Mouse (Mus musculus): Measurements from ENCODE around the gene Pid1.
"Not testable (repeated sequence)": the region's sequence is repeated elsewhere in the genome, so short reads cannot be mapped to it uniquely, and the experiment has no call there.

The Pid1 gene

GRCm38 (mm10) chr1:84359611-84360500 lies 4.1 kb downstream of the Pid1 start:
- no peak for DNase-seq (ENCODE audit: low spot score)

- no peak for DNase-seq (ENCODE audit: low spot score)
These were observed 6.8 kb downstream of the Pid1 start for GRCm38 (mm10) chr1:84357216-84357615.

GRCm38 (mm10) chr1:84350262-84350661 lies 13.7 kb downstream of the Pid1 start:
- no peak for DNase-seq (ENCODE audit: low spot score)

DNA sequence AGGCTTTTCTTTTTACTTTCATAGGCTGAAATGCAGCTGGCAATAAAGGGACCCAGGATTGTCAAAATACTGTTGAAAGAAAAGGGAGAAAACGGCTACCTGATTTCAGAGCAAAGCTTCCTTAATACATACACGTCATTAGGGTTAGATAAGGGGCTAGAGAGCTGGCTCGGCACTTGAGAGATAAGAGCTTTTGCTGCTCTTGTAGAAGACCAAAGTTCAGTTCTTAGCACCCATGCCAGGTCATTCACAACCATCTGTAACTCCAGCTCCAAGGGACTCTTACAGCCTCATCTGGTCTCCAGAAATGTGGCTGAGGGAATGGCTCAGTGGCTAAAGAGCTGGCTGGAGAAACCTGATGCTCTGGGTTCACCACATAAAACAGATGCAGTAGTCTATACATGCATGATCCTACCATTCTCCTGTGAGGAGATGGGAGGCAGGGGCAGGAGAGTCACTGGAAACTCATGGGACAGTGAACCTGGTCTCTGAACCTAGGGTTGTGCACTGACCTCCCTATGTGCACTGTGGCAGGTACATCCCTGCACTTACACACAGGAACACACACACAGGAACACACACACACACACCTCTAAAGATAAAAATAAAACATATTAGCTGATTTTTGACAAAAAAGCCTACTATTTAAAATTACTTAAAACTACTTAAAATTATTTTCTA lies 16.0 kb downstream of the Pid1 start:
- no peak for DNase-seq (ENCODE audit: low spot score)

DNA sequence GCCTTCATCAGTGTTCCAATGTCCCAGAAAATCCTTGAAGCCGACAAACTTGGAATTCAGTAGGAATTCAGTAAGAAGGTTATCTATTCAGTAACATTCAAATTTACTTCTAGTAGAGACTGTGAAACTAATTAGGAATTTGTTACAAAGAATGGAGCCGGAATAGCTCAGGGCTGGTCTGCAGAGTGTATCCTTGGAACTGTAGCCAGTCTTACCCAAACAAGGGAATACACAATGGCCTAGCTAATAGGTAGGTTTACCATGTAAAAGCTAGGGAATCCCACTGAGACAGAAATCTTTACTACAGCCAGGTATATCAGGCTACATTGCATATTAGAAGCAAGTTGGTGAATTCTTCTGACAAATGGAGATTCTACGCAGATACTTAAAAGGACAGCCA lies 31.2 kb downstream of the Pid1 start:
- DNase-seq (ENCODE audit: low spot score): not testable (repeated sequence)

GRCm38 (mm10) chr1:84331861-84332260 lies 32.1 kb downstream of the Pid1 start:
- DNase-seq (ENCODE audit: low spot score): not testable (repeated sequence)

DNA sequence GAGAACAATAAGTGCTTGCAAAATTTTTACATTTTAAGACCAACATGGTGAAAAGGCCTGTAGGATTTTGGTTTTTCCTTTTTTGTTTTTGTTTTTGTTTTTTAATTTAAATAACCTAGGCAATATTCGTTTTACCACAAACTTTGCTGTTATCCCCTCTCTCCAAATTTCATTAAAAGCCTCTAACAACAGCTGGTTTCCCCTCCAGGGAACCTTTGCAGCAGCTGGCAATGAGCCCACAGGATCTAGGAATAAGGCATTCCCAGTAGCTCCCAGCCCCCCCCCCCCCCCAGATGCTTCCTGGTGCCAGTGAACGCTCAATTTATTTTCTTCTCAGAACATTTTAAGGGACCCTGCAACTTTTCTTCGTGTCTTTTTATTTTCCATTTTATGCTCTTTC lies 38.7 kb downstream of the Pid1 start:
- DNase-seq (ENCODE audit: low spot score): peak; percentile 60

DNA sequence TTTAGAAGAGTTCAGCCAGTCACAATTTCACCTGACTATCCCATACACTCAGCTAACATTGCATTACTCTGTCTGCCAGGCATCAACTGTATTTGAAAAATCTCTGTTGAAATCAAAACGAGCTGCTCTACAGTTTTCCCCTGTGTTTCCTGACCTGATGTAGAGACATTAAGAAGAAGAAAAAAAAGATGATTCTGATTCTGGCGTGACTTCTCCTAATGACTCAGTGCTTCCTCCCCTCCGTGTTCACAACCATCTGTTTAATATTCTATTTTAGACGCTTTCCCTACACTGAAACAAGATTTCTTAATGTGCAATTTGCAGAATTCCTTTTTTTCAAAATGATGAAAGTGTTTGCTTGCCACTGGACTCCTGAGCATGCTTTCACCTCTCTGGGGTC lies 42.7 kb downstream of the Pid1 start:
- DNase-seq (ENCODE audit: low spot score): no peak

GRCm38 (mm10) chr1:84318569-84318968 lies 45.4 kb downstream of the Pid1 start:
- DNase-seq (ENCODE audit: low spot score): no peak

DNA sequence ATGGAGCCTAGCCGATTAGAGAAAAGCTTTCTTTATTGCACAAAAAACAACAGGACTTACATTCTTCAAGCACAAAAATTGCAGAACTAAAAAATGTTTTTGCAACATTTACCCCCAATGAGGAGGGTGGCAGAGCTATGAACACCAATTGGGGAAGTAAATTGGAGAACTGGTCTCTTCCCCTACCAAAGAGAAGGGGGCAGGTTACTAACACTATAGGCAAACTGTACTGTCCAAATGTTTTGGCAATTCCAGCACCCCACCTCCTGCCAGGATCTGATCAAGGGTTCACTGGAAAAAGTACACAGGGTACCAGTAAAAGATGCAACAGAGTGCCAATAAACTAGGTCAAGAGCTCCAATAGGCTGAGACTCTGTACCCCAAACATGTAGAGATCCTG lies 46.2 kb downstream of the Pid1 start:
- DNase-seq (ENCODE audit: low spot score): no peak

GRCm38 (mm10) chr1:84309966-84310460 lies 54.0 kb downstream of the Pid1 start:
- DNase-seq (ENCODE audit: low spot score): peak; percentile 51

DNA sequence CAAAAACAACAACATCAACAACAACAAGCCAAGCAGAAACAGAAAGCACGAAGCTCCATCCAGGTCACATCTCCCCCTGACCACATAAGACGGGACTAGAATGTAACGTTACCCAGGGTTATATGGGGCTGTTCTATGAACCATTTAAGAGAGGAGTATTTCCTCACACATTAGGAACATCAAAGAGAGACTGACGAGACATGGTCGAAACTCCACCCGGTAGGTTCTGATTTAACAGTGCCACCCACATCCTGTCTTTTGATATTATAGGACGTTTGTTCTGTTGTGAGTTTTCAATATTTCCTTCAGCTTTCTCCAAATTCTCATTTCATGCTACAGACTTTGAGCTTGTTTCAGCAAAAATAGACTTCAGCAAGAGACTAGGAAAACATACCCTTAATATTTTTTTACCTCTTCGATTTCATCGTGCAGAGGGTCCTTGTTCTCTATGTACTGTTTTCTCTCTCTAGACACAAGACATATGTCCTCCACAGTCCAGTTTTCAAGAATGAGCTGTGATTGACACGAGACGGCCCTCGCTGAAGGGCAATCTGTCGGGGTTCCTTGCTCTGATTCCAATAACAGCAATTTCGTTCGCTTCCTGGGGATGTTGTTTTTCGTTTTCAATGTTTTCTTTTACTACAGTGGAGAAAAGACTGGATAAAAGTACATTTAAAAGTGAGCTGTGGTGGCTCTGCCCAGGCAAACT lies 58.1 kb downstream of the Pid1 start:
- no peak for DNase-seq (ENCODE audit: low spot score)

DNA sequence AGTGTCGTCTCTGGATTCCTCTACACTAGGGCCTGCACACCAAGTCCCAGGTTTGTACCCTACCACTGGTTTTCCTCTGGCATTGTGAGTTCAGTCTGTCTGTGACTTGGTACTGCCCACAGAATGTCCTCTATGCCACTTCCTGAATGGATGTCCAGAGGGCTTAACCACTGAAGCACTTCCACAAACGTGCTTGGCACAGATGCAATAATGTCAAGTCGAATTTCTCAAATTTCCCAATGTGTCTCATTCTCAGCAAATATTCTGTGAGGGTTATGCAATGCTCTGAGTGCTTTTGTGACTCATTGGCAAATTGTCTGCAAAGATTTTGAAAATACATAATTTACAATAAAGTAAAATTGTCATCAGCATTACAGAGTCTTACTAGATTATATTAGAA lies 61.2 kb downstream of the Pid1 start:
- DNase-seq (ENCODE audit: low spot score): no peak

GRCm38 (mm10) chr1:84299719-84300118 lies 64.3 kb downstream of the Pid1 start:
- no peak for DNase-seq (ENCODE audit: low spot score)

DNA sequence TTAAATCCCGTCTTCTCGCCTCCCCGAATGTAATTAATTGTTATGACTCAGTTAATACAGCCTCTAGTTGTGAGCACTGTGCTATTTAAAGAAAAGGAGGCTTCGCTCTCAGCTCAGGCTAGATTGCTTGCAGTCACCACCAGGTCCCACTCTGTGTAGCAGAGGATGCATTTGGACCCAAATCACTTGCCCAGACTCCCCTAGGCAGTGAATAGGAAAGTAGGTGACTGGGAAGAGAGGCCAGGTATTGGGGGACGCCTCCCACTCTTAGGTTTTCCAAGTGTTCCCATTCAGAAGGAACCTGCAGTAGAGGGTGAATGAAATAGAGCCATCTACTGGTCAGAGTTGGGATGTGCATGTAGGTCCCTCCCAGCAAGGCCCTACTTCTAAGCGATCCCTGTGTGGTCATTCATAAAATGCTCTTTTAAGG lies 77.3 kb downstream of the Pid1 start:
- peak; percentile 57 for DNase-seq (ENCODE audit: low spot score)

DNA sequence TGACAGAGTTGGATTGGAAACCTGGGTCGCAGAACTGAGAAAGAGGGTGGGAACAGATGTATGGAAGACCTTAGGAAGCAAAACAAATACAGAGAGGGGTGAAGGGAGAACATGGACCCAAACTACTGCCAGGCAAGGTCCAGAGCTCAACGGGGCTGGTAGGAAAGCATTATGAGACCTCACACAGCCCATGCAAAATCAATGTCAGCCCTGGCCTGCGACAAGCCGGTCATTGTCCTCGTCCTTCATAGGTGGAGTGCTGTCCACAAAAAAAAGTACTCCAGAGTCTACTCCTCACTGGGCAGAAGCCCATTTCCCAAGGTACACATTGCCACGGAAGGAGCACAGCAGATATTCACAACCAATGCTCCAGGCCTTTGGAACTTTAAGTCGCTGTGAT lies 78.4 kb downstream of the Pid1 start:
- no peak for DNase-seq (ENCODE audit: low spot score)

DNA sequence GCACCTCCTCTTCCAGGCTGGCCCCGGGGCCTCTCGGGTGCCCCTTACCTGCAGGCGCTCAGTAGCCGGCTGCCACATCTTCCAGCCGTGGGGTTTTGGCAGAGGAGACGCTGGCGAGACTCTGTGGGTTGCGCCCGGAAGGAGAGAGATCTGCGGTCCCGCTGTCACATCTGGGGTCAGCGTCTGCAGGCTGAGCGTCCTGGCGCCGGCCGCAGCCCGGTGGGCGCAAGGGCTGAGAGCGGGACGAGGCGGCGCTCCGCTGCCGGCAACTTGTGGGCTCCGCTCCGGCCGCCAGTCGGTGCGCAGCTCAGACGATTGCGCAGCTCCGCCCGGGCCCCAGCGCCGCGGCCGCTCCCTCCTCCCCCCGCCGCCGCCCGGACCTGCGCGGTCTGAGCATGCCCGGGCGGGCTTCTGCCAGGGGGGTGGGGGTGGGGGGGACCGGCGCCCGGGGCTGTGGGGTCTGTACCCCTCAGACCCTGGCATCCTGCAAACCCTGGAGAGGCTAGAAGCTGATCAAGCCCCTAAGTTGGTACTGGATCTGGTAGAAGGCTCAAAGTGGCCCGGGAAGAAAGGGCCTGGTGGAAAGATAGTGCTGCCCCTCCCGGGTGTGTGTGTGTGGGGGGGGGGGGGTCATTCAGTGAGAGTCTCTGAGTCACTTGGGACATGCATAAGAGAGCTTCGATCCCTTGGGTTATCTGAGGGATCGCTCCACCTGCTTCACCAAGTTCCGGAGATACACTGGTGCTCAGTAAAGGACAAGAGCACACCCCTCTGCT lies 79.5 kb downstream of the Pid1 start:
- DNase-seq (ENCODE audit: low spot score): peak; percentile 68

GRCm38 (mm10) chr1:84283119-84283518 lies 80.9 kb downstream of the Pid1 start:
- DNase-seq (ENCODE audit: low spot score): peak; percentile 49

GRCm38 (mm10) chr1:84280171-84280570 lies 83.8 kb downstream of the Pid1 start:
- DNase-seq (ENCODE audit: low spot score): no peak

GRCm38 (mm10) chr1:84278359-84279255 lies 85.4 kb downstream of the Pid1 start:
- DNase-seq (ENCODE audit: low spot score): no peak

GRCm38 (mm10) chr1:84272951-84273350 lies 91.0 kb downstream of the Pid1 start:
- no peak for DNase-seq (ENCODE audit: low spot score)

Measured in testis, postnatal 10 days (tissue).